Mouse (Mus musculus) midbrain, embryonic 16.5 days (tissue): ENCODE measurements around the gene Olfr1158. TPM values are rescaled to one million over a fixed set of nuclear protein-coding genes. Genes with fewer than 3 reads are reported as not detected.
"Not testable (repeated sequence)": the region's sequence is repeated elsewhere in the genome, so short reads cannot be mapped to it uniquely, and the experiment has no call there.

Source experiments
- ATAC-seq: fragments of 200-750 bp; cut with Nextera tagmentation; 2 replicates; pipeline ENCODE4 v1.8.0; 2017; ENCODE audit warnings: moderate TSS enrichment
- H3K27ac ChIP-seq: fragments of 300-500 bp; sonication (generic); 2 replicates; pipeline ENCODE4 v1.5.1; 2014; ENCODE audit warnings: mild to moderate bottlenecking, low read length, mixed read lengths
- H3K27me3 ChIP-seq: fragments of 300-500 bp; sonication (generic); 2 replicates; pipeline ENCODE4 v1.6.1; 2014; ENCODE audit warnings: low read depth, low read length, mixed read lengths; ENCODE audit not compliant: control insufficient read depth, insufficient read depth
- H3K36me3 ChIP-seq: fragments of 300-500 bp; sonication (generic); 2 replicates; pipeline ENCODE4 v1.6.1; 2014; ENCODE audit warnings: mild to moderate bottlenecking, low read length, moderate library complexity, mixed read lengths; ENCODE audit not compliant: control insufficient read depth, insufficient read depth
- H3K4me1 ChIP-seq: fragments of 300-500 bp; sonication (generic); 2 replicates; pipeline ENCODE4 v1.6.1; 2014; ENCODE audit warnings: mild to moderate bottlenecking, low read length, mixed read lengths; ENCODE audit not compliant: control insufficient read depth, insufficient read depth
- H3K4me2 ChIP-seq: fragments of 300-500 bp; sonication (generic); 2 replicates; pipeline ENCODE4 v1.6.1; 2014; ENCODE audit warnings: mild to moderate bottlenecking, low read length, mixed read lengths
- H3K4me3 ChIP-seq: fragments of 300-500 bp; sonication (generic); 2 replicates; pipeline ENCODE4 v1.5.1; 2014; ENCODE audit warnings: low read depth, mild to moderate bottlenecking, low read length, moderate library complexity, mixed read lengths
- H3K9ac ChIP-seq: fragments of 300-500 bp; sonication (generic); 2 replicates; pipeline ENCODE4 v1.6.1; 2014; ENCODE audit warnings: low read depth, low read length, mixed read lengths
- H3K9me3 ChIP-seq: fragments of 300-500 bp; sonication (generic); replicated peaks from 2 replicates; pipeline ENCODE4 v1.6.1; 2014; ENCODE audit warnings: mild to moderate bottlenecking, low read length, mixed read lengths; ENCODE audit not compliant: control insufficient read depth, poor library complexity, severe bottlenecking
- WGBS: fragments of 180-500 bp; shearing (Covaris S2); extraction: QIAGEN DNeasy Blood & Tissue Kit; methylation state at CpG from one replicate; pipeline ENCODE4 v1.1.7; 2014; 5-methylcytosine and 5-hydroxymethylcytosine counted together
- polyA plus RNA-seq: library from polyadenylated mRNA; unstranded; fragments of >200 nt; fragmentation: Nextera tagmentation; extraction: Ambion mirVana; gene quantifications from 2 replicates; pipeline ENCODE4 v1.2.1, GENCODE M21; 2015

The Olfr1158 gene
- polyA plus RNA-seq = not detected in 2 replicates

DNA sequence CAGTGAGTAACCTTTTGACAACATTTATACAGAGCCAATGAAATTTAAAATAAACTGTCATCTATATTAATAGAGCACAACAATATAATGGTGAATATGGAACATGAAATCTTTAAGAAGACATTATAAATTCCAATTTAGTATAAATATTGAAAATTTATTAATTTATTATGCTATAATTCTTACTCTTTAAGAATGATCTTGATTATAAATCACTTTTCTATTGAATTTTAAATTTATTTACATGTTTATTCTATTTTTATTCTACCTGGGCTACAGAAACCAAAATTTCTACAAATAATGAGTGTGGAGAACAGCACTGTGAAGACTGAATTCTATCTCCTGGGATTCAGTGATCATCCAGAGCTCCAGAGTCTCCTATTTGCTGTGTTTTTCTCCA is at the start of gene Olfr1158:
TSS of gene Olfr1158 (plus strand) at position 301 of the 400 bp plus-strand sequence.
- no peaks in the 10 kb centered on the region for H3K36me3 ChIP-seq
- ATAC-seq = no peak
- H3K27ac ChIP-seq = no peak within 1 kb of the TSS
- no peak within 1 kb of the TSS for H3K9ac ChIP-seq
- H3K27me3 ChIP-seq = no peaks in the 10 kb centered on the region
- H3K4me2 ChIP-seq = no peak within 1 kb of the TSS
- H3K9me3 ChIP-seq = no peaks in the 10 kb centered on the region
- H3K4me3 ChIP-seq = no peak within 1 kb of the TSS
- H3K4me1 ChIP-seq = no peaks in the 10 kb centered on the region

- H3K4me1 ChIP-seq = no peaks in the 10 kb centered on the region
- no peak within 1 kb of the TSS for H3K27ac ChIP-seq
- peaks cover 2% of the 10 kb centered on the region; the same call in 1 of the 2 replicates for H3K9me3 ChIP-seq
- no peak for ATAC-seq
- H3K4me3 ChIP-seq = no peak within 1 kb of the TSS
- 93% methylated on average over 1 of the region's 1 CpGs for WGBS
- no peak within 1 kb of the TSS for H3K4me2 ChIP-seq
- H3K9ac ChIP-seq = no peak within 1 kb of the TSS
- no peaks in the 10 kb centered on the region for H3K27me3 ChIP-seq
- H3K36me3 ChIP-seq = no peaks in the 10 kb centered on the region
These were observed 44.9 kb upstream of the Olfr1158 start, which contains the start of gene Olfr1155 for GRCm38 (mm10) chr2:87945037-87945436. Gene Olfr1155, minus strand, starts transcription at chr2:87945137.

GRCm38 (mm10) chr2:87953000-87953399 is 36.9 kb upstream of the Olfr1158 start, which contains the start of gene Olfr1156:
Gene Olfr1156, minus strand, starts transcription at chr2:87953100.
- Histone ChIP-seq H3K4me2 (no peak within 1 kb of the TSS), H3K9ac (no peak within 1 kb of the TSS), H3K36me3 (no peaks in the 10 kb centered on the region), H3K27ac (no peak within 1 kb of the TSS), H3K27me3 (no peaks in the 10 kb centered on the region), H3K4me3 (no peak within 1 kb of the TSS), H3K9me3 (no peaks in the 10 kb centered on the region), H3K4me1 (no peaks in the 10 kb centered on the region)
- ATAC-seq = no peak

DNA sequence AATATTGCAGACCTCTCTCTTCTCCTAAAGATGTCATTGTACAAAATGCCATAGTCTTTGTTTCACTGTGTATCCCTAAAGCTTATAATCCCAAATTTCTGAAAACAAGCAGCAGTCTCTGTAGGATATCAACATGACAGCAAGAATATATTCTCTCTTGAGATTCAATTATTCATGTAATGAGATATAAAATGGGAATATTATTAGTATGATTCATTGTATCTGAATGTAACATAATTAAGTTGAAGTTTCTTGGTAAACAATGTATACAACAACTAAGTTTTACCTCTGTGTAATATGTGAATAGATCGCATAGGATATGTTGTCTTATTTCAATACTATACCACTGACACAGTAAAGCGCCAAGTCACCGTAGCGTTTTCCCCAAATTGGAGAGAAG is 21.7 kb upstream of the Olfr1158 start, which contains the start of gene Olfr1157:
TSS of gene Olfr1157 (minus strand) at position 101 of the 400 bp plus-strand sequence.
- Histone ChIP-seq H3K4me2 (no peak within 1 kb of the TSS), H3K4me1 (no peaks in the 10 kb centered on the region), H3K9me3 (no peaks in the 10 kb centered on the region), H3K4me3 (no peak within 1 kb of the TSS), H3K27ac (no peak within 1 kb of the TSS), H3K27me3 (no peaks in the 10 kb centered on the region), H3K36me3 (no peaks in the 10 kb centered on the region), H3K9ac (no peak within 1 kb of the TSS)
- 98% methylated on average over 4 of the region's 4 CpGs for WGBS
- ATAC-seq = no peak

DNA sequence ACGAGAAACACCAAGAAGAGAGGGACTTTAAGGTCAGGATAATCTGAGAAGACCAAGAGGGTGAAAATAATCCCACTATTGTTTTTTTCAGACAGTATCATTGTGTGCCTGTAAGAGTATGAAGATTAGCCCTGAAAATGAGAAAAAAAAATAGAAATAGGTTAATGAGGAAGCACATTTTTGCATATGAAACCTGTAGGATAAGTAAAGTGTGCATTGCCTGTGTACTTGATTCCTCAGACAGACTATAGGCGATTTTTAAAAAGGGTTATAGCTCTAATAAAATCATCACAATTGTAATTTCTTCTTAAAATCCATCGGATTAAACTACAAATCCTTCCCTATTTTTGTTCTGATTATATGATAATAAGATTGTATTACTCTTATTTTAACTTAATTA is 15.3 kb upstream of the Olfr1158 start, which contains the start of gene Olfr74:
TSS of gene Olfr74 (minus strand) at position 101 of the 400 bp plus-strand sequence.
- Histone ChIP-seq H3K4me3 (no peak within 1 kb of the TSS), H3K4me2 (no peak within 1 kb of the TSS), H3K27ac (no peak within 1 kb of the TSS), H3K27me3 (no peaks in the 10 kb centered on the region), H3K9ac (no peak within 1 kb of the TSS), H3K9me3 (no peaks in the 10 kb centered on the region), H3K36me3 (no peaks in the 10 kb centered on the region), H3K4me1 (no peaks in the 10 kb centered on the region)
- ATAC-seq = no peak
- 76% methylated on average over 3 of the region's 3 CpGs for WGBS

DNA sequence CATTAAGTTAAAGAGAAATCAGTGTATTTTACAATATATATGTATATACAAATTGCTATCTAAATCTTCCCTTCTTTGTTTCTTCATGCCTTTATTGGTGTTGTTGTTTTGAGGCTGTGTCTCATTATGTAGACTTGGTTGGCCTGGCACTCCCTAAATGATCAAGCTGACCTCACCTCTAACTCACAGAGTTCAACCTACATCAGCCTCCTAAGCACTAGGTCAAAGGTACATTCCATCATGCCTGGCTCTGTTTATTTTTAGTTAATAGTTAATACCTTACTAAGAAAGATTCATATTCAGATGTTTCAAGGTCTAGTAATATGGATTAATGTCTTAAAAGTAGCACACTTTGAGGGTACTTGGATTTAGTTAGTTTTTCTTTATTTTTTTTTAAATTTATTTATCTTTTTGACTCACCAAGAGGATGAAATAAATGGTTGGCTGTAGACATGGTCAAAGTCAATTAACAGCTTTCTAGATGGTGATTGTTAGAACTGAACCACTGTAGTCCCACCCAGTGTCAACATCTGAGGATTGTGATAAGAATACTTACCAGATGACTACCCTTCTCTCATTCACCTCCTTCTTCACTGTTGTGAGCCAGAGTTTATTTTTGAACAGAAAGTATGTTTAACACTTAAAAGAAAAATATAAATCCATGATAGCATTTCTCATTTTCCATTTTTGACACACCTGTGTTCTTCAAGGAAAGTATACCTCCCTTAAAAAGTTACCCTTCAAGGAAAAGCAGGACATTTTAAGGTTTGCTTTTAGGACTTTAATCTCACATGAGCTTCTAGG is 17.8 kb downstream of the Olfr1158 start, which contains the start of gene Olfr1160:
TSS of gene Olfr1160 (minus strand) at position 754 of the 804 bp plus-strand sequence.
- Histone ChIP-seq H3K4me1 (no peaks in the 10 kb centered on the region), H3K27me3 (no peaks in the 10 kb centered on the region), H3K4me2 (no peak within 1 kb of the TSS), H3K9ac (no peak within 1 kb of the TSS), H3K27ac (no peak within 1 kb of the TSS), H3K36me3 (no peaks in the 10 kb centered on the region), H3K4me3 (no peak within 1 kb of the TSS), H3K9me3 (no peaks in the 10 kb centered on the region)
- ATAC-seq = no peak

DNA sequence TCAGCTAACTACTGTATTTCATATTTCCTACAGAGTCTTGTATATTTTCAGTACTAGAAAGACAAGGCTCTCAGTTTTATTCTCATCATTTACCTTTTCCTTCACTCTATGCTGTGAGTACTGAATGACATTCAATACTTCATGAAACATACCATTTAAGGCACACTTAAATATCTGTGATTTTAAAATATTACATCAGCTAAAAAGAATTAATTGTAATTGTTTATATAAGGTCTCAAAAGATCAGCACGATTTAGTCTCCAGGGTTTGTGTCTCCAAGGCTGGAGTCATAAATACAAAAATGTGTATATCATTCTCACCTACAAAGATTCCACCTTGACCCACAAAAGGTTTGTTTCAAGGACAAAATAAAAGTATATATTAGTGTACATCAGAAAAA is 32.6 kb downstream of the Olfr1158 start, which contains the start of gene Olfr1161:
TSS of gene Olfr1161 (plus strand) at position 301 of the 400 bp plus-strand sequence.
- H3K4me3 ChIP-seq, H3K4me1 ChIP-seq, ATAC-seq, H3K4me2 ChIP-seq, H3K9ac ChIP-seq, H3K9me3 ChIP-seq, H3K36me3 ChIP-seq, H3K27me3 ChIP-seq, H3K27ac ChIP-seq: not testable (repeated sequence)
- 96% methylated on average over 1 of the region's 1 CpGs for WGBS

- no peaks in the 10 kb centered on the region for H3K27me3 ChIP-seq
- H3K4me1 ChIP-seq = no peaks in the 10 kb centered on the region
- no peaks in the 10 kb centered on the region for H3K9me3 ChIP-seq
- ATAC-seq = no peak
- no peak within 1 kb of the TSS for H3K9ac ChIP-seq
- no peak within 1 kb of the TSS for H3K4me2 ChIP-seq
- H3K27ac ChIP-seq = no peak within 1 kb of the TSS
- H3K4me3 ChIP-seq = no peak within 1 kb of the TSS
- no peaks in the 10 kb centered on the region for H3K36me3 ChIP-seq
These were observed 47.7 kb downstream of the Olfr1158 start, which contains the start of gene Olfr73 for GRCm38 (mm10) chr2:88037599-88037998. Gene Olfr73, minus strand, starts transcription at chr2:88037699.
